Mouse (Mus musculus): ENCODE measurements around the gene Sertad2.

Gene Sertad2

DNA sequence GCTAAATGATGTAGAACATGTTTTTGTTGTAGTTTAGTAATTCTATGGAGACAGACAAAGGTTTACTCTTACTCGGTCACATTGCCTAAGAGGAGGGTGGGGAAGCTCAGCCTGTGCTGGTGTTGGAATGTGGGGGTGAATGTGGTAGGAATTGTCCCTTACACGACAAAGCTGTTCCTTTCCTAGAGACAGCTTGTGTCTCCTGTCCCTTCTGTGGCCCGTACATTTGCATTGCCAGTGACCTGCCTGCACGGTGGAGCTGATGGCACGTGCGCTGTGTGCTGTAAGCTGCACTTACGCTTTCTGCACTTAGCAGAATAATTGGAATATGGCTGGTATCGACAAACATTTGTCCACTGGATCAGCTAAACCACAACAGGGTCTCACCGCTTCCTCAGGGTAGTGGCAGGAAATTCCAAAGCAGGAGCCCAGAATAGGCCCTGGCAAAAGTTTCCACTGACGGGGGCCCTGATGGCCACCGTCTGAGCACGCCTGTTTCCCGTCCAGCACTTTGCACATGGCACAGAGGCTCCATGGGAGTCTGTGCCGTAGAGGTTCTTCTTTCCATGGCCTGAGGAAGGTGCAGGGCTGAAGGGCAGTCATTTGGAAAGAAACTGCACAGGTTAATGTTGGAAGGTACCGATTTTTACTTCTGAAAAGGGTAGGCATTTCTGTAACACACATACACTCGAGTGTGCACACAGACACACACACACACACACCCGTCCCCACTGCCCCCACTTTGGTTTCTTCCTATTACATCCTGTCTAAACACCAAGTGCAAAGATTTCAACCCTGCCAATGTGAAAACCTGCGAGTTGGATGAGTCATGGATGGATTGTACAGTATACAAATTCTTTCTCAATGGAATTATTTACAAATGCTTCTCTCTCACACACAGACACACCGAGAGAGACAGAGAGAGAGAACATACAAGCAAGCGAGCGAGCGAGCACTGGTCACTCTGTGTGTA is 51.5 kb downstream of the Sertad2 start:
- no peak for DNase-seq (ENCODE audit: low spot score)

GRCm38 (mm10) chr11:20603066-20603812 is 60.2 kb downstream of the Sertad2 start:
- no peak for DNase-seq (ENCODE audit: low spot score)

- DNase-seq (ENCODE audit: low spot score), result no peak
These were observed 61.1 kb downstream of the Sertad2 start for GRCm38 (mm10) chr11:20604119-20604518.

GRCm38 (mm10) chr11:20605613-20606012 is 62.6 kb downstream of the Sertad2 start:
- DNase-seq (ENCODE audit: low spot score), result no peak

DNA sequence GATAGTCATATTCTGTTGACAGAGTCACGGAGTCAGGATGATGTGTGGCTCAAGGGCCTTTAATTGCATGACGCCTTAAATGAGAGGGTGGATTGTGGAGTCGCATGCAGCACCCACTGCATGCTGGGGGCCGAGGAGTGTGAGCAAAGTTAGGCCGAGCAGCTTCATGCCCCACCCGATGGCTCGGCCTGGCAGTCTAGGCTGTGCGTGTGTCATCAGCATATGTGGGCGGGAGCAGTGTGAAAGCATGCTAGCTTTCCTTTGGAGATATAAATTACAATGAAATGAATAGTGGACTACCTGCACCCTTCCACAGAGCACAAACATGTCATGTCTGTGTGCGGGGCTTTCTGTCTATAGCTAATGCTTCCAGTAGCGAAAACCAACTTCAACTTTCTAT is 65.4 kb downstream of the Sertad2 start:
- DNase-seq (ENCODE audit: low spot score), result no peak

DNA sequence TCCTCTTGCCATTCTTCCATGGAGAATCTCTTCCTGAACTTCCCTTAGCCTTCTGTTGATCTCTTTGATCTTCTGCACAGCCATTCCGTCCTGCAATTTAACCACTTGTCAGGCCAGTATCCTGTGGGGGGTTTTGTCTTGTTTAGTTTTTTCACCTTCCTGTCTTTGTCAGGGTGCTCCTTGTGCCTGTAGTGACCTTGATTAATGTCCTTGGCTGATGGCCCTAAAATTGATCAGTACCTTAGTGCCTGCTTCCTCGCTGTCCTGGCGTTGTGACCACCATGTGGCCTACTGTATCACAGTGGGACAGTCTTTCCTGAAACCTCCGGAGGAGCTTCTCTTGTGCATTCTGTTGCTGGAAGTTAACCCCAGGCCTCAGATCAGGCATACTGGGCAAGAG is 70.2 kb downstream of the Sertad2 start:
- DNase-seq (ENCODE audit: low spot score), result no peak

- DNase-seq (ENCODE audit: low spot score), result no peak
These were observed 73.0 kb downstream of the Sertad2 start for GRCm38 (mm10) chr11:20616103-20616502.

DNA sequence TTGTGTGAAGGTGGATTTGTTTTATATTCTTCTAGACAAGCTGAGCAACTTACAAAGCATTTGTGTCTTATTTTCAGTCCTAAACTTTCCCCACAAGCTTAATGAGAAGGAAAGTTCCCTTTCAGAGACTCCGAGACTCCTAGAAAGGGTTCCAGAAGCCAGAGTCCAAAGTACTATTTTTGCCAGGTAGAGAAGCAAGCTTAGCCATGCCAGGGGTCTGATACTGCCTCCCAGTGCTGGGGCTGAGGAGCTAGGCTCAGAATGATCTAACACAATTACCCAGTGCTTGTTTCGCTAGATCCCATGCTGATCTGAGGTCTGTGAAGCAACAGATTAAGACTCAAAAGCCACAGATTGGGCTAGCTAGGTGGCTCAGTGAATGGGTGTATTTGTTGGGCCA is 84.1 kb downstream of the Sertad2 start:
- no peak for DNase-seq (ENCODE audit: low spot score)

DNA sequence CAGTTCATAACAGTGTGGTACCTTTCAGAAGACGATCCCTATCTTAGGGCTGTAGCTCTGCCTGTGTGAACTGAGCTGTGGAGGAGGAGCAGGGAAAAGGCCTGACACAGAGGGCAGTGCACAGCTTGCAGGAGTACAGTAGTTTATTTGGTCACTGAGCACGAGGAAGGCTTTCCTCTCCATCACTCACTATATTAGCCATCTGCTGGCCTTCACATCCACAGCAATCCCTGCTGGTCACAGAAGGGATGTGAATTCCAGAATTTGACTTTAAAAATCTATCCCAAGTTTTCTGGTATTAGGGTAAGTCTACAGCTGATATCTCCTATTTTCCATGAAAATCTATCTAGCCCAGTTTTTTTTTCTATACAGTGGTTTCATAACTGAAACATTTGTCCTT is 85.2 kb downstream of the Sertad2 start:
- DNase-seq (ENCODE audit: low spot score), result peak; percentile 36

DNA sequence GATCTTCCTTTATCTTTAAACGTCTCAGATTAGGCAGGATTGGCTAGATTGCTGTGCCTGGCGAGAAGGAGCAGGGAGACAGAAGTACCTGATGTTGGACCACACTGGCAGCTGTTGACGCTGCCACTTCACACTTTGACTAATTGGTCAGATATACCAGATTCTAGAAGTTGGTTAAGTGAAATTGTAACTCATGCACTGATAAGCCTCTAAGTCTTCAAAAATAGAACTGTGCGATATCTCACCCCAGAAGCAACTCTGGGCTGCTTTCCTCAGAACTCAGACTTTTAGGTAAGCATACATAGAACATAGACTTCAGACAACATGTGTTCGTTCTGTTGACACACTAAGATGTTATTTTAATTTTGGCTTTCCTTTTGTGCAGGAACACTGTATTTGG is 86.6 kb downstream of the Sertad2 start:
- DNase-seq (ENCODE audit: low spot score), result no peak

- DNase-seq (ENCODE audit: low spot score), result peak; percentile 95
These were observed 88.2 kb downstream of the Sertad2 start for GRCm38 (mm10) chr11:20631026-20631940.

DNA sequence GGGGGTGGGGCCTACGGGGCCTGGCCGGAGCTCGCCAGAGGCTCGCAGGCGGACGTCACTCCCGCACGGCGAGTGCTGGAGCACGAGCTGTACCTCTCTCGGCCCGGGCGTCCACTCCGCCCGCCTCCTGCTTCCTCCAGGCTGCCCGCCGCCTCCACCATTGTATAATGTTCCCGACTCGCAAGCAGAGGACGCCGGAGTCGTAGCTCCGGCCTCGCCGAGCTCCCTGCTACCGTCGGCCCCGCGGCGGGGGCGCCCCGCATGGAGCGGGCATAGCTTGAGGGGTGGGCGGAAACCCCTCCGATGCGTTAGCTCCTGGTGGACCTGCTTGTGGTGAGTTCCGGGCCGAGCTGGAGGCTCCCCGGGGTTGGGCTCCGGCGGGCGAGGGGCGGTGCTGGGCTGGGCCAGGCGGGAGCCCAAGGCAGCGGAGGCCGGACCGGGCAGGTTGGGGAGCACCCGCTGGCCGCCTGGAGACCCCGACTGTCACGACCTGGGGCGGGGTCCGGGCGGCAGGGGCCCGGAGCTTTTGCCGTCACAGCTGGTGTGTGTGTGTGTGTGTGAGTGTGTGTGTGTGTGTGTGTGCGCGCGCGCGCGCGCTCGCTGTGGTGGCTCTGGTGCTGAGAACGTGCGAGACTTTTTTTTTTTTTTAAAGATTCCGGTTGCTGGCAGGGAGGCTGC is 89.0 kb downstream of the Sertad2 start:
- peak; percentile 82 for DNase-seq (ENCODE audit: low spot score)

DNA sequence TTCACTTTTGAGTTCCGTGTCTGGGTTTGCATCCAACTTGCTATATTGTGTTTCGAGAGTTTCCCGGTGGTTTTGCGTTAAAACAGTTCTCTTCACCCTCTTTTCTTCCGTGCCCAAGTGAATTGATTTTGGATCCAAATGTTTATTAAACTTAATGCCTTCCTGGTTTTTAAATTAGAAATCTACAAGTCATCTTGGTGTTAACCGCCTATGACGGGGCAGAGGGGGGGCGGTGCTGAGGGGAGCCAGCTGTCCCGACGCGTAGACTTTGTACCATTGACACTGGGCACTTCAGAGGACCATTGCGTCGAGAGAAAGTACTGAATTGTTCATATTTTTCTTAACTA is 89.5 kb downstream of the Sertad2 start:
- DNase-seq (ENCODE audit: low spot score), result no peak

GRCm38 (mm10) chr11:20634543-20634942 is 91.5 kb downstream of the Sertad2 start:
- DNase-seq (ENCODE audit: low spot score), result no peak

DNA sequence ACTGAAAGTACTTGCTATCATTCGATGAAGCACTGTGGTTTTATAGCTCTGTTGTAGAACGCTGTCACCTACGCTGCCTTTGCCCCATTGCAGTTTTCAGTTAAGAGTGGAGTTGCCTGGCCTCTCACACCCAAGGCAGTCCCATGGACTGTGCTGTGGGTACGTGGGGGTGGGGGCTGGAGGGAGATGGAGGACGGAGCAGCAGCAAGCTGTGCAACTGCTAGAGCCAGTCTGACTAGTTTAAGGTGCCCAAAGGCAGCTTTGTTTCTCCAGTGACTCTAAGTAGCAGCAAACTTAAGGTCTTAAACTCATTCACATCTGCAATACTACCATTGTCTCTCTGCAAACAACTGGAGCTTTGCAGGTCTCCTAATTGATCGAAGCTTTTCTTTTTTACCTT is 92.6 kb downstream of the Sertad2 start:
- peak; percentile 27 for DNase-seq (ENCODE audit: low spot score)

- no peak for DNase-seq (ENCODE audit: low spot score)
These were observed 93.1 kb downstream of the Sertad2 start for GRCm38 (mm10) chr11:20636114-20636513.

GRCm38 (mm10) chr11:20637060-20637459 is 94.0 kb downstream of the Sertad2 start:
- DNase-seq (ENCODE audit: low spot score), result no peak

- DNase-seq (ENCODE audit: low spot score), result peak; percentile 71
These were observed 95.8 kb downstream of the Sertad2 start for GRCm38 (mm10) chr11:20638841-20639240.

DNA sequence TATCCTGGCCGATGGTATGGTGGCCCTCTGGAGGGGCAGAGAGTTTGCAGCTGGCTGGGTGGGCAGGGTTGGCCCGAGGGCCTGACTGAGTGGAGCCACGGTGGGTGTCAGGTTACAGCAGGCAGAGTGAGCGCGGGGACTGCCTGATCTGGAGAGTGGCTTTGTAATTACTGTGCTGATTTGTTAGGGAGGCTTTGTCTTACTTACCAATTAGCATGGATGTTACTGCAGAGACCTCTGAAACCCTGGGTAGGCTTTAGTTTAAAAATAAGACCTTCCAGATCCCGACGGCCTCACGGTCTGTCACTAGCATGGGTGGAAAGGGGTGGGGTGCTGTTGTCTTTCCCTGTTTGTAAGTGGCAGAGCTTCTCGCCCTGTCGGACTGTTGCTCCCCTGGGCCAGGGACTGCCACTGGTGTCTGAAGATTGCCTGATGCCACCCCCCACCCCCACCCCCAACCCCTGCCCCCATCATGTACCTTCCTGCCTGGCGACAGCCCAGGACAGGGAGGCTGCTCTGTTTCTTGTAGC is 96.9 kb downstream of the Sertad2 start:
- no peak for DNase-seq (ENCODE audit: low spot score)

- no peak for DNase-seq (ENCODE audit: low spot score)
These were observed 99.3 kb downstream of the Sertad2 start for GRCm38 (mm10) chr11:20642321-20642720.

GRCm38 (mm10) chr11:20643161-20643560 is 100.1 kb downstream of the Sertad2 start:
- no peak for DNase-seq (ENCODE audit: low spot score)
